Mouse (Mus musculus): ENCODE data around the gene Crygn. TPM values are rescaled to one million over a fixed set of nuclear protein-coding genes. Genes with fewer than 3 reads are reported as not detected.

The Crygn gene
- polyA plus RNA-seq, 1 experiment from 2014 or later, result 1.8 TPM

- H3K4me1 ChIP-seq (replicated peaks), result peaks cover 7% of the 10 kb centered on the region; the same call in 1 of the 2 replicates
- no peak overlapping the region for H3K4me3 ChIP-seq (replicated peaks)
- H3K27me3 ChIP-seq (replicated peaks), result no peaks in the 10 kb centered on the region
- peak overlapping the region; percentile 30; the same call in 1 of the 2 replicates for H3K4me2 ChIP-seq (replicated peaks)
- peak; percentile 60 for ATAC-seq
- WGBS, result 27% methylated on average over 15 of the region's 15 CpGs
- H3K27ac ChIP-seq, result peak overlapping the region; percentile 81
- H3K9me3 ChIP-seq, result no peaks in the 10 kb centered on the region
- no peaks in the 10 kb centered on the region for H3K36me3 ChIP-seq
- no peak overlapping the region; the same call in 1 of the 2 replicates for H3K9ac ChIP-seq
Observed at GRCm38 (mm10) chr5:24739141-24739753, 18.6 kb downstream of the Crygn start.

- Histone ChIP-seq H3K4me3 (replicated peaks) (no peak overlapping the region), H3K9ac (no peak overlapping the region), H3K9me3 (no peaks in the 10 kb centered on the region), H3K27ac (peak overlapping the region; percentile 81; the same call in 1 of the 2 replicates), H3K4me2 (replicated peaks) (no peak overlapping the region), H3K36me3 (no peaks in the 10 kb centered on the region), H3K4me1 (replicated peaks) (peaks cover 7% of the 10 kb centered on the region; the same call in 1 of the 2 replicates), H3K27me3 (replicated peaks) (no peaks in the 10 kb centered on the region)
- WGBS, result 65% methylated on average over 1 of the region's 1 CpGs
- no peak for ATAC-seq
Observed at GRCm38 (mm10) chr5:24738517-24738916, 19.3 kb downstream of the Crygn start.

GRCm38 (mm10) chr5:24737595-24737994 lies 20.2 kb downstream of the Crygn start:
- H3K4me3 ChIP-seq (replicated peaks), result no peak overlapping the region
- ATAC-seq, result no peak
- H3K36me3 ChIP-seq, result no peaks in the 10 kb centered on the region
- 94% methylated on average over 10 of the region's 10 CpGs for WGBS
- H3K9ac ChIP-seq, result no peak overlapping the region
- H3K27me3 ChIP-seq (replicated peaks), result no peaks in the 10 kb centered on the region
- H3K4me1 ChIP-seq (replicated peaks), result peaks cover 10% of the 10 kb centered on the region; the same call in 1 of the 2 replicates
- H3K27ac ChIP-seq, result no peak overlapping the region
- H3K4me2 ChIP-seq (replicated peaks), result no peak overlapping the region
- H3K9me3 ChIP-seq, result no peaks in the 10 kb centered on the region

GRCm38 (mm10) chr5:24733771-24734426 lies 23.9 kb downstream of the Crygn start:
- no peak for ATAC-seq
- Histone ChIP-seq H3K4me3 (replicated peaks) (no peak overlapping the region), H3K4me1 (replicated peaks) (peaks cover 17% of the 10 kb centered on the region; the same call in 1 of the 2 replicates), H3K9ac (no peak overlapping the region), H3K27me3 (replicated peaks) (0 out of 2 replicates have a peak, but pooled peaks cover 5% of the 10 kb centered on the region), H3K36me3 (no peaks in the 10 kb centered on the region), H3K4me2 (replicated peaks) (no peak overlapping the region), H3K9me3 (no peaks in the 10 kb centered on the region), H3K27ac (0 out of 2 replicates have a peak overlapping the region, but pooled peaks have one; percentile 36)
- WGBS, result 49% methylated on average over 7 of the region's 7 CpGs

- ATAC-seq, result peak; percentile 72
- no peaks in the 10 kb centered on the region for H3K36me3 ChIP-seq
- H3K9me3 ChIP-seq, result no peaks in the 10 kb centered on the region
- H3K27ac ChIP-seq, result 0 out of 2 replicates have a peak overlapping the region, but pooled peaks have one; percentile 28
- H3K4me1 ChIP-seq (replicated peaks), result peaks cover 17% of the 10 kb centered on the region; the same call in 1 of the 2 replicates
- H3K9ac ChIP-seq, result no peak overlapping the region
- no peak overlapping the region for H3K4me3 ChIP-seq (replicated peaks)
- WGBS, result 6% methylated on average over 8 of the region's 8 CpGs
- H3K4me2 ChIP-seq (replicated peaks), result no peak overlapping the region
- H3K27me3 ChIP-seq (replicated peaks), result 0 out of 2 replicates have a peak, but pooled peaks cover 5% of the 10 kb centered on the region
Observed at GRCm38 (mm10) chr5:24733134-24733533, 24.7 kb downstream of the Crygn start.

- Histone ChIP-seq H3K4me1 (replicated peaks) (peaks cover 17% of the 10 kb centered on the region; the same call in 1 of the 2 replicates), H3K27ac (no peak overlapping the region), H3K27me3 (replicated peaks) (0 out of 2 replicates have a peak, but pooled peaks cover 5% of the 10 kb centered on the region), H3K9me3 (no peaks in the 10 kb centered on the region), H3K9ac (peak overlapping the region; percentile 62; the same call in 1 of the 2 replicates), H3K4me3 (replicated peaks) (peak overlapping the region; percentile 57), H3K4me2 (replicated peaks) (peak overlapping the region; percentile 89), H3K36me3 (no peaks in the 10 kb centered on the region)
- 11% methylated on average over 15 of the region's 15 CpGs for WGBS
- 0 out of 2 replicates have a peak, but pooled peaks have one; percentile 22 for ATAC-seq
Observed at GRCm38 (mm10) chr5:24730986-24731385, 26.8 kb downstream of the Crygn start.

GRCm38 (mm10) chr5:24730488-24730871 lies 27.3 kb downstream of the Crygn start, which contains the start of gene Wdr86:
TSS of gene Wdr86 (minus strand) at chr5:24730727.
- under 1% methylated on average over 23 of the region's 23 CpGs for WGBS
- H3K4me1 ChIP-seq (replicated peaks), result peaks cover 20% of the 10 kb centered on the region; the same call in 1 of the 2 replicates
- H3K9ac ChIP-seq, result peak within 1 kb of the TSS; percentile 62
- no peak within 1 kb of the TSS for H3K27ac ChIP-seq
- ATAC-seq, result peak; percentile 37
- no peaks in the 10 kb centered on the region for H3K9me3 ChIP-seq
- H3K4me2 ChIP-seq (replicated peaks), result peak within 1 kb of the TSS; percentile 89
- H3K36me3 ChIP-seq, result no peaks in the 10 kb centered on the region
- H3K4me3 ChIP-seq (replicated peaks), result peak within 1 kb of the TSS; percentile 57
- H3K27me3 ChIP-seq (replicated peaks), result 0 out of 2 replicates have a peak, but pooled peaks cover 5% of the 10 kb centered on the region

- H3K9ac ChIP-seq, result peak overlapping the region; percentile 62
- H3K27me3 ChIP-seq (replicated peaks), result 0 out of 2 replicates have a peak, but pooled peaks cover 5% of the 10 kb centered on the region
- H3K4me2 ChIP-seq (replicated peaks), result peak overlapping the region; percentile 89
- H3K36me3 ChIP-seq, result no peaks in the 10 kb centered on the region
- peak overlapping the region; percentile 57 for H3K4me3 ChIP-seq (replicated peaks)
- ATAC-seq, result peak; percentile 26
- H3K27ac ChIP-seq, result no peak overlapping the region
- peaks cover 22% of the 10 kb centered on the region; the same call in 1 of the 2 replicates for H3K4me1 ChIP-seq (replicated peaks)
- under 1% methylated on average over 47 of the region's 49 CpGs for WGBS
- H3K9me3 ChIP-seq, result no peaks in the 10 kb centered on the region
Observed at GRCm38 (mm10) chr5:24729797-24730487, 27.9 kb downstream of the Crygn start.

- H3K4me2 ChIP-seq (replicated peaks), result no peak overlapping the region
- H3K9ac ChIP-seq, result no peak overlapping the region
- peaks cover 29% of the 10 kb centered on the region; the same call in 1 of the 2 replicates for H3K4me1 ChIP-seq (replicated peaks)
- no peaks in the 10 kb centered on the region for H3K9me3 ChIP-seq
- no peak overlapping the region for H3K27ac ChIP-seq
- no peaks in the 10 kb centered on the region for H3K36me3 ChIP-seq
- H3K27me3 ChIP-seq (replicated peaks), result 0 out of 2 replicates have a peak, but pooled peaks cover 5% of the 10 kb centered on the region
- WGBS, result 57% methylated on average over 12 of the region's 12 CpGs
- peak; percentile 32; the same call in 1 of the 2 replicates for ATAC-seq
- no peak overlapping the region for H3K4me3 ChIP-seq (replicated peaks)
Observed at GRCm38 (mm10) chr5:24726901-24727836, 30.6 kb downstream of the Crygn start.

GRCm38 (mm10) chr5:24725897-24726296 lies 31.9 kb downstream of the Crygn start:
- H3K9me3 ChIP-seq, result no peaks in the 10 kb centered on the region
- no peak overlapping the region for H3K4me2 ChIP-seq (replicated peaks)
- no peak overlapping the region for H3K4me3 ChIP-seq (replicated peaks)
- H3K4me1 ChIP-seq (replicated peaks), result peaks cover 24% of the 10 kb centered on the region; the same call in 1 of the 2 replicates
- no peaks in the 10 kb centered on the region for H3K36me3 ChIP-seq
- H3K9ac ChIP-seq, result no peak overlapping the region
- WGBS, result 68% methylated on average over 6 of the region's 6 CpGs
- peak overlapping the region; percentile 58; the same call in 1 of the 2 replicates for H3K27ac ChIP-seq
- H3K27me3 ChIP-seq (replicated peaks), result no peaks in the 10 kb centered on the region
- no peak for ATAC-seq

- peak overlapping the region; percentile 58 for H3K27ac ChIP-seq
- WGBS, result 22% methylated on average over 5 of the region's 5 CpGs
- H3K4me2 ChIP-seq (replicated peaks), result no peak overlapping the region
- H3K36me3 ChIP-seq, result no peaks in the 10 kb centered on the region
- ATAC-seq, result peak; percentile 61; the same call in 1 of the 2 replicates
- no peak overlapping the region for H3K9ac ChIP-seq
- H3K4me3 ChIP-seq (replicated peaks), result no peak overlapping the region
- peaks cover 14% of the 10 kb centered on the region; the same call in 1 of the 2 replicates for H3K4me1 ChIP-seq (replicated peaks)
- H3K9me3 ChIP-seq, result no peaks in the 10 kb centered on the region
- H3K27me3 ChIP-seq (replicated peaks), result no peaks in the 10 kb centered on the region
Observed at GRCm38 (mm10) chr5:24724805-24725204, 33.0 kb downstream of the Crygn start.
